Mouse (Mus musculus): Measurements from ENCODE around the gene Frat2.

Frat2 gene

DNA sequence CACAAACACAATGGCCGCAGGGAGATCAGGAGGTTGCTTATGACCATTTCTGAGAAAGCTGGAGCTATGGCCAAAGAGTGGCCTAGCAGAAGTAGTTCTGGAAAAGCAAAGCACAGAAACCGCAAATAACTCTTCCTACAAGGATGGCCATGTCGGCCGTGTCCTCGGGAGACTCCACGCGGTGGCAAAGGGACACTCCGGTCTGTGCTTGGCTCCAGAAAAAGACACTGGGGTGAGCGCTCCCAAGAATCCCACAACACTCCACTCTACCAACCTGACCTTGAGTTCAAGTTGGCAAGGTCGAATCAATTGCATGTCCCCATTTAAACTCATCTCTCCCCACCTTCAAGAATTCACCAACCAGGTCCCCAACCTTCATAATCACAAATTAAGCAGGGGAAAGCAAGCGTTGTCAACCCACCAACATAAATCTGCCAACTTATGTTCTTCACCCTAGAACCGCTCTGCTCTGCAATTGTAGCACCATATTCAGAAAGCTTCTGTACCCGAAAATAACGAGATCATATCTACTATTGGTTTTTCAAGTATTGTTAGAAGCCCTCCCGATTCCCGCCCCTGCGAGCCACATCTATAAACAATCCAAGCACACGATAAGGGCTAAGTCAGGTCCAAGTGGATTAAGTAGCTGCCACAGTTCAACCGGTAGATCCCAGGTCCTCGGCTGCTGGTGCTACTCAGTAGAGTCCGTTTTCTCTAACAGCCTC is 1.4 kb downstream of the Frat2 start:
- no peak for DNase-seq (ENCODE audit: low read depth, low spot score)

DNA sequence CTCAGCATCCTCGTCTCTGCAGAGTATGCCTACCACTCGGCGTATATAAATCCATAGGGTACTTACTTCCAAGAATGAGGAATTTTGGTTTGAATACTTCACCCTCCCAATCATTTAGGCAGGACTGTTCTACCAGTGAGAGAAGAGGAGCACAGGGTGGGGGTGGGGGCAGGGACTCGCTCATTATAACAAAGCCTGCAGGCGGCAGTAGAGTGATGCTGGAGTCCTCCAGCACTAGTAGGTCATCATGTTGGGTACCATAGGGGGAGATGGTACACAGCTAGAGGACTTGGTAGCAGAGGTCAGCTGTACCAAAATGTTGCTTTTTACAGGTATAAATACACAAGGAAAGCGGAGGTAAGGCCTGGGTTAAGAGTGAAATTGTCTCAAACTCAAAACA is 3.6 kb downstream of the Frat2 start:
- DNase-seq (ENCODE audit: low read depth, low spot score) = peak; percentile 41

- no peak for DNase-seq (ENCODE audit: low read depth, low spot score)
Measured at GRCm38 (mm10) chr19:41842706-41843105, 5.2 kb downstream of the Frat2 start.

- no peak for DNase-seq (ENCODE audit: low read depth, low spot score)
Measured at GRCm38 (mm10) chr19:41842196-41842595, 5.7 kb downstream of the Frat2 start.

DNA sequence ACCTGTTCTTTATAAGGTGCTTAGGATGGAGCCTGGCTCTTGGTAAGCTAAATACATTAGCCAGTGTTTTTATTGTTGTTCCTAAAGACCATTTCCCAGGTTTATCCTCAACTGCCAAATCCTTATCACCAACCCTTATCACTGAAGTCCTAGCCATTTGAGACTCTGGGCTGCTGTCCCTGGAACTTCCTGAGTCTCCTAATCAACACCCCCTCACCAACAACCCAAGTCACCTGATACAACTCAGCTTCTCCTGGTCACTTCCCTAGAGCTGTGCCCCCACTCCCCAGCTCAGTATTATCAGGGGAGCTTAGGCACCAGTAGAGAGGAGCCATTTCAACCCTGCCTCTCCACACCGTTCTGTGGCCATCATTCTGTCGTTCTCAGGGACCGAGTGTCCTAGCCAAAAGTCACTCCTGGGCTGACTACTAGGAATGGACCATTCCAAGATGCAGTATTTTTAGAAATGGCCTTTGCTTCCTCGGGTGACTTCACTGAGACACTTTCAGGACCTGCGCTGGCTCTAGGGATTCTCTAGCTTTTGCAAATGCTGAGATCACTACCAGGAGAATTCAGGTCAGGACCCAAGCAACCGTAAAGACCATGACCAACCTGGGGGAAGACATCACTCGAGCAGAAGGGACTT is 6.7 kb downstream of the Frat2 start:
- DNase-seq (ENCODE audit: low read depth, low spot score) = no peak

DNA sequence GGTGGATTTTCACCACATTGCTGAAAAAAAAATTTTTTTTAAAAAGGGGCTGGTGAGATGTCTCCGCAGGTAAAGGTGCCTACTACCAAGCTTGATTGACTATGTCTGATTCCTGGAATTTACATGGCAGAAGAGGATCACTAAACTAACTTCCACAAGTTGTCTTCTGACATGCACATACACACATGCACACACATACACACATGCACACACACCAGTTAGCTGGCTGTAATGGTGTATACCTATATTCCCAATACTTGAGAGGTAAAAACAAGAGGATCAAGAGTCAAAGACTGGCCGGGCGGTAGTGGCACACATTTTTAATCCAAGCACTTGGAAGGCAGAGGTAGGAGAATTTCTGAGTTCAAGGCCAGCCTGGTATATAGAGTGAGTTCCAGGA is 8.2 kb downstream of the Frat2 start:
- DNase-seq (ENCODE audit: low read depth, low spot score) = no peak

DNA sequence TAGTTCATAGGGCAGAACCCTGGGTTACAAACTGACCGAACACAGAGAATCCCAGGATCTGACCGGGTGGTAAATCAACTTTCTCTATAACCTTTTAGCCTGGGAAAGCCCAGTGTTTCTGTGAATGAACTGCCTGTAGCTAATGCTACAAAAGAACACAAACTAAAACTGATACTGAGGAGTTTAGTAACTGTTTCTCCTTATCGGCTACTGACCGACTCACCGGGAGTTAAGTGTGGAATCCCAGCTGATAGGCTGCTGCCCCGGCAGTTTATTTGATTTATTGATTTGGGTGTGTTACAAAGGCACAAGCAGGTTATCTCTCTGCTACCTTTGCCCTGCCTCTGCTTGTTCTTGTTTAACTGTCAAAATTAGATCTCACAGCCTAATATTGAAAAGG is 9.1 kb downstream of the Frat2 start:
- no peak for DNase-seq (ENCODE audit: low read depth, low spot score)

DNA sequence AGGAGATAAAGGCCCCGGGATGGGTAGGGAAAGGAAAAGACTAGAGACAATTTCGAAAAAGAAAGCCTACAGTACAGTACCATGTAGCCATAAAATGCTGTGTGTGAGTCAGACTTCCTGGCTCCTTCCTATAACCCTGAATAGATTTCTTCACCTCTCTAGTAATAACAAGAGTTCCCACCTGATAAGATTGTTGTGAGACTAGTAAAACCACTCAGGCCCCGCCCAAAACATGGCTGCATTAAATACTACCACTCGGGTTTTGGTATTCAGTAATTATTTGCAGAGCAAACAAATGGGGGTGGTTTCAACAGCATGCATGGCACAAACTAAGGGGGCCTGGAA is 10.0 kb downstream of the Frat2 start:
- DNase-seq (ENCODE audit: low read depth, low spot score) = no peak

DNA sequence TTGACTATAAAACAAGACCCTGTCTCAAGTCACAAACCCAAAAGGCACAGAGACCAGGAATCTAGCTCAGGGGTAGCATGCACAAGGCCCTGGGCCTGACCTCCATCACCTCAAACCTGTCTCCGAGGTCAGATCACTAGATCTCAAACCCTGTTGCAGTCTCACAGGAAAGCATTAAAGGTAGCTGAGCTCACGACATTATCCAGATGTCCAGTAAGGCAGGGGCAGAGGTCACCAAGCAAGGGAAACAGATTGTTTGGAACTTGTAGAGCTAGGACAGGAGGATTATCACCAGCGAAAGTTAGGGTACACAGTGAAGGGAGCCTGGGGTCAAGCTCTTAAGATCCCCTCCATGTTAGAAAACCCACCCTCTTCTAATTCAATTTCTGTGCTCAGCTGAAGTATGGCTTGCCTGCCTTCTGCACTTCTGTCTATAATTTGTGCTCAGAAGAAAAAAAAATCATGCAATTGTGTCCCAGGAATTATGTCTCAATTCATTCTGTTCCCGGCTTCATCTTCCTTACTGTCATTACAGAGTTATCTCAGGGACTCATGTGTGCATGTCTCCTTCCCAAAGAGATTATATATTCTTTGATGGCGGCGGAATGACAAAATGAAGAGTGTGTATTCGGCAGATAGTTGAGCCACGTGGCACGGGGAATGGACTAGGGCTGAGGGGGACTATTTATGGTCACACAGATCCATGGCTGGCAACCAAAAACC is 10.6 kb downstream of the Frat2 start:
- DNase-seq (ENCODE audit: low read depth, low spot score) = no peak

- no peak for DNase-seq (ENCODE audit: low read depth, low spot score)
Measured at GRCm38 (mm10) chr19:41836719-41837118, 11.2 kb downstream of the Frat2 start.

GRCm38 (mm10) chr19:41835816-41836215 is 12.1 kb downstream of the Frat2 start:
- no peak for DNase-seq (ENCODE audit: low read depth, low spot score)

- DNase-seq (ENCODE audit: low read depth, low spot score) = no peak
Measured at GRCm38 (mm10) chr19:41835407-41835806, 12.5 kb downstream of the Frat2 start.

- no peak for DNase-seq (ENCODE audit: low read depth, low spot score)
Measured at GRCm38 (mm10) chr19:41832501-41833201, 15.3 kb downstream of the Frat2 start.

DNA sequence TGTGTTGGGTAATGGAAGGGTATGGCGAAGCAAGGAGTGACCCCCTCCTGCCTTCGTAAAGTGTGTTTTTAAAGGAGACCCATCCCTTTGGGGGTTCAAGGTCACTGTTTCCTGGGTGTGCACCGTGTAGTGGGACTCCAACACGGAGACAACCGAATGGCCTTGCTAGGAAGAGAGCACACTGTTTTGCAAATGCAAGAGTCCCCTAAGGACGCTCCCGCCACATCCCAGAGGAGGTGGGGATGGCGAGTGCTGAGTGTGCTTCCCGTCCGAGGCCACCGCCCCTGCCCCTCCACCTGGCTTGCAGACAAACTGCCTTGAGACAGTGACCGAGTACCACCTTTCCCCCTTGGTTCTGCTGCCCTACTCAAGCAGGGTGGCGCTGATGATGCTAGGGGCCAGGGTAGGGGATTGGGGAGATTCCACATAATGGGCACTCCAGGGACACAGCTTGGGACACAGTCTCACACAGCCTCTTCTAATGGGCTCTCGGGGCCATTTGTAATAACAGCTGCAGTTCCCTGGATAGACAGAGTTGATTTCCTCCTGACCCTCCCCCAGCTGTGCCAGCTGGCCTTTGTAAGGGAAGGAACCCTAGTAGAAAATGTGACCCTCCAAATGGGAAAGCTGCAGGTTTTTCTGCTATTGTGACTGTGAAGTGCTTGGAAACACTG is 16.1 kb downstream of the Frat2 start:
- peak; percentile 83 for DNase-seq (ENCODE audit: low read depth, low spot score)

GRCm38 (mm10) chr19:41831101-41831570 is 16.8 kb downstream of the Frat2 start:
- peak; percentile 60 for DNase-seq (ENCODE audit: low read depth, low spot score)

GRCm38 (mm10) chr19:41830106-41831031 is 17.6 kb downstream of the Frat2 start:
- DNase-seq (ENCODE audit: low read depth, low spot score) = peak; percentile 50

GRCm38 (mm10) chr19:41829381-41830105 is 18.4 kb downstream of the Frat2 start, which contains the start of gene Frat1:
Frat1 (plus strand) TSS chr19:41829970.
- DNase-seq (ENCODE audit: low read depth, low spot score) = peak; percentile 95

GRCm38 (mm10) chr19:41828941-41829340 is 19.0 kb downstream of the Frat2 start:
- DNase-seq (ENCODE audit: low read depth, low spot score) = no peak

DNA sequence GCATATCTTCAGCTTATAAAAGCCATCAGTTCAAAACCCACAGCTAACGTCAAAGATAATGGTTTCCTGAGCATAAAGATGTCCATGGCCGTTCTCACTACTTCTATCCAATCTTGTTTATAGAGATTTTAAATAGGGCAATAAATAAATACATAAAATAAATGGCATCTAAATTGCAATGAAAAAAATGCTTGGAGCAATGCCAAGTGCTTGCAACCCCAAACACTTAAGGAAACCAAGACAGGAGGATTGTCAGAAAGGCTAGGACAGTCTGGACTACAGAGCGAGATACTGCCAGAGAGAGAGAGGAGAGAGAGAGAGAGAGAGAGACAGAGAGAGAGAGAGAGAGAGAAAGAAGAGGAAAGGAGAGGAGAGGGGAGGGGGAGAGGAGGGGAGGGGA is 21.4 kb downstream of the Frat2 start:
- no peak for DNase-seq (ENCODE audit: low read depth, low spot score)

- DNase-seq (ENCODE audit: low read depth, low spot score) = no peak
Measured at GRCm38 (mm10) chr19:41824950-41825349, 23.0 kb downstream of the Frat2 start.

Measured in ES-CJ7 (cell line).